Mouse (Mus musculus) embryonic stem cell, embryonic (primary cell): ENCODE measurements at regions not wholly inside any gene's neighbourhood (a gene's known extent, or its start where the extent isn't known, plus 50 kb on each side); places are given as distances from the start of the nearest gene placed in this dataset.

ENCODE experiments used
- CTCF ChIA-PET, 4 experiments: fragments of 300-600 bp in 2 of 4; fragments of 350-600 bp in 2 of 4; sonication (Branson Sonifier 250); formaldehyde crosslinking; loops; one replicate each; lab custom pipeline; 2022; ENCODE audit warnings: inconsistent platforms in 2 of 4; lab: Charles Lee
- POLR2A ChIA-PET, 4 experiments: fragments of 300-600 bp in 2 of 4; fragments of 350-600 bp in 2 of 4; sonication (Branson Sonifier 250); formaldehyde crosslinking; loops; one replicate each; lab custom pipeline; 2022; ENCODE audit warnings: antibody characterized with exemption in 4 of 4, inconsistent platforms in 1 of 4; lab: Charles Lee

DNA sequence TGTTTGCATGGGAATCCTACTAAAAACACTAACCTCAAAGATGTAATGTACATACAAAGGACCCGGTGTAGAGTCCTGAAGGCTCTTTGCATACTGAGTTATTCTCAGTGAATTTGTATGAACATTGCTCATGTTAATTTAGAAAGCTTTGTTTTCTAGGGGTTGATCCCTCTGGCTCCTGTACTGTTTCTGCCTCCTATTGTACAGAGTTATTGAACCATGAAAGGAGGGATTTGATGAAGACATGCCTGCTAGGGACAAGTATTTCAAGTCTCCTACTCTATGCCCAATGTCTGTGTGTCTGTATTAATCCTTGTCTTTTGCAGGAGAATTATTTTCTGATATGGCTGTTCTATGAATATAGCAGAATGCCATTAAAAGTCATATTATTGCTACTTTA lies 1425.1 kb downstream of the Fam181b start:
- ChIA-PET POLR2A (no interaction called here), CTCF (no interaction called here)

DNA sequence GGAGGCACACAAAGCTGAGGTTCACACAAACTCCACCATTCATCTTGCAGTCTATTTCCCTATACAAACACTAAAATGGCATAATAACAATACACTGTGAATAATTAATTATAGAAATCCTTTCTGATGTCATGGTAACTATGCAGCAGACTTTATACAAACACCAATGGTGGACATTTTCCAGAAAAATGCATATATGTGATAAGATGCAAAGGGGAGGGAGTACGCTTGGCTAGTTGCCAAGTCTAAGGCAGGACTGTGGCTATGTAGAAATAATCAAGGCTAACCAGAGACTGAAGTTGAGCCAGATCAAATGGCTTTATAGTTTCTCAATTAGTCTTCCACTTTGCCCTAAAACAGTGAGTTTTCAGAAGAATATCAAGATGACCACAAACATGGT lies 1437.3 kb downstream of the Fam181b start:
- ChIA-PET POLR2A (no interaction called here), CTCF (no interaction called here)

DNA sequence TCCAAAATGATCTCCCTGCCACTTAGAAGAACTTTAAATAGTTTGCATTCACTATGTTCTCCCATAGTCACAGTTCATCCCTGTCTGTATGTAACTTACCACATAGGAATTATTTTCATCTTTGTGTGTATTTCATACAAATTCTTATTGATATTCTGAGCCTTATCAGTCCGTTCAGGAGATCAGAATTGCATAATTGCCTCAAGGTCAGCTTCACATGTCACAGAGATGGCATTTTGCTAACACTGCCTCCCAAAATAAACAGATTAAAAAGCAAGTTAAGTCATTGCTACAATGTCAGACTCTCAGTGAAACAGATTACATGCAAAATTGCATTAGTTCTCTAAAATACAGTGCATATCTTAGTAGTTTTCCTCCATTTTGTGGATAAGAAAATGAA lies 1452.9 kb downstream of the Fam181b start:
- POLR2A ChIA-PET = interaction anchor here in 1 of 4 experiments (0.6 kb wide), 1 partner anchor 20 kb away, joined by 5 read pairs; no protein-coding TSS in a partner anchor
- CTCF ChIA-PET = no interaction called here

DNA sequence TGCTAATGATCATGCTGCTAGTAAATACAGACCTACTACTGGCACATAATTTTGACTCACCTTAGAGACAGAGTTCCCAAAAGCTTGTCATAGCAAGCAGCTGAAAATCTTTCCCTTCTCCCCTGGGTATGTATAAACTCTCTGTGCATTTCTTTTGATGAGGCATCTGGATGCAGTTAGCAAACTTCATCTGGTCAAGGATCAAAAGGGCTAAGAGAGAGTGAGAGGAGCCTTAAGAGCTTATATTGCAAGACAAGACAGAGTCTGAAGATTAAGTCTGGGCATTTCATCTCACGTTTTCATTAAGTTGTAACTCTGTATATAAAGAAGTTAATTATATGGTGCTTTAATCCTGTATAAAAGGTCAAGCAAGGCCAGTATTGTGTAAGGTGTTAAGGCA lies 1468.7 kb downstream of the Fam181b start:
- POLR2A ChIA-PET = no interaction called here

DNA sequence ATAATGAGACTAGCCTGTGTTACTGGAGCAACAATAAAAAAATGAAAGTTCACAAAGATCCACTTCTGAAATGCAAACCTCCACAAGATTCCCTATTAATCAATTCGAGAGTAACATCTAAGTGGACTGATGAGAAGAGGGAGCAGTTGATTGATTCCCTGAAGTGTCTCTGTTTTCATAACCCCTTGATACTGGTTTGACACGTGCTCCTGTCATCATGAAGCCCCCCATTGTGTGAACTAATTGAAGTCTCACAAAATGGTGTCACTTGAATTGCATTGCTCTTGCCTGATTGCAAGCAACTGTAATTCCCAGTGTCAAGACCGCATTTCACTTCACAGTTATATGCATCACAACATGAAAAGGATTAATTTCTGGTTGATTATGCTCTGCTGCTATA lies 1501.8 kb downstream of the Fam181b start:
- POLR2A ChIA-PET = no interaction called here
- CTCF ChIA-PET = no interaction called here

More for the DNA sequence above, 1468.7 kb downstream of the Fam181b start:
- CTCF ChIA-PET = no interaction called here

DNA sequence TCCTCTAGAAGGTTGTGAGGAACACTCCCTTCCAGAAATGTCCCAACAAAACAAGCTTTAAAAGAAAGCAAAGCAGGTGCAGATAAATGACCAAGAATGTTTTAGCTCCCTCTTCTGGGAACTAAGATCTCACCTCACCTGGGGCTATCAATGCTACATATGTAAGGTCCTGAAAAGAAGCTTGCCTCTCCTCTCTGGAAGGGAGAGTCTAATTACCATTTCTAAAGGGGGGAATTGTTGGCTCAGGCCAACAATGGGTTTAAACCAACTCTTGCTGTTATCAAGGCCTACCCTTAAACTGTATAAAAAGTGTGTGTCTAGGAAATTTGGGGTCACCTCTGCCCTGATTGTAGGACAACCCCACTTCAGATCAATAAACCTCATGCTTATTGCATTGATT lies 1508.1 kb downstream of the Fam181b start:
- POLR2A ChIA-PET = interaction anchor here in 1 of 4 experiments (0.6 kb wide), 1 partner anchor 13 kb away, joined by 4 read pairs; no protein-coding TSS in a partner anchor
- CTCF ChIA-PET = interaction anchor here in 1 of 4 experiments (0.6 kb wide), 1 partner anchor 11 kb away, joined by 3 read pairs; no protein-coding TSS in a partner anchor

DNA sequence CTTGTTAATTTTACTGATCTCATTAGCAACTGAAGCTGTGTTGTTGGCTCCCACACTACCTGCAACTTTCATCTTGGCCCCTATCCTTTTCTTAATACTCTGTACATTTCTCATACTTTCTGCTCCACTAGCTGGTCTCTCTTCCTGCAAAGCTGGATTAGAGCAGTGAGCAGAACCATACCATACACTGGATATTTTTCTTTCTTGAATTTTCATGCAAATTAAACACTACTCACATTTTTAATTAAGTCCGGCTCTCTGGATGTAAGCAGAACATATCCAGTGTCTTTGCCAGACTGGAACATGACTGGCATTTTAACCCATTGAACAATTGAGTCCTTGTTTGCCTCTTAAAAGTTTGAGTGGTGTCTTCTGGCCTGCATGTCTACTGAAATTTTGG lies 1515.0 kb downstream of the Fam181b start:
- ChIA-PET CTCF (no interaction called here), POLR2A (no interaction called here)

DNA sequence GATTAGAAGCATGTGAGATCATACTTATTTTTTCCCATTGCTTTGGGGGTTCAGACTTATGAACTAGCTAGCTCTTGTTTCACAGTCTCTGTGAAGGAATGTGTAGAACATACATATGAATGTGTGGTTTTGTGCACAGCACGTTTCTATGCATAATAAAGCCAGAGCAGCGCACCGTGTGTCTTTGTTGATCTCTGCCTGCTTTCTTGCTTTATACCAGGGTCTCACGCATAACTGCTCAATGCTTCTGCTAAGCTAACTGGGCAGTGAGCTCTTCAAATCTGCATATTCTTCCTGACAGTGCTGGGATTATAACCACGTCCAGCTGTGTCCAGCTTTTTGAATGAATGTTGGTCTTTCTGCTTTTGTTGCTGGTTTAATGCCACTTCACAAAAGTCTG lies 1539.3 kb downstream of the Fam181b start:
- ChIA-PET POLR2A (no interaction called here), CTCF (no interaction called here)

DNA sequence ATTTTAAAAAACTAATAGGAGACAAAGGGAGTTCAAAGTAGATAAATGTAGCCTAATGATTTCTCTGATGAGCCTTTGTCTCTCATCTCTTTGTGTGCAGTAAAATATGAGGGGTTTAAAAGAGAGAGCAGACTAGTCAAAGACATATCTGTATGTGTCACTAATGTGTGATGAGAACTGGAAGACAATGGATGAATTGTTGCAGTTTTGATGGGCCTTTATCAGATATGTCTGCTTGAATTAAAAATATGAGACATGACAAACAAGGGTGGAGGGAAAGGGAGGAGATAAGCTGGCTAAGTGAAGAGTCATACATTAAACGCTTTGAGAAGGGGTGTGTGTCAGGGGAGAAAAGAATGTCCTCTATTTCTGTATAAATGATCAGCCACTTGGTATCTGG lies 1544.9 kb downstream of the Fam181b start:
- ChIA-PET CTCF (no interaction called here), POLR2A (no interaction called here)

DNA sequence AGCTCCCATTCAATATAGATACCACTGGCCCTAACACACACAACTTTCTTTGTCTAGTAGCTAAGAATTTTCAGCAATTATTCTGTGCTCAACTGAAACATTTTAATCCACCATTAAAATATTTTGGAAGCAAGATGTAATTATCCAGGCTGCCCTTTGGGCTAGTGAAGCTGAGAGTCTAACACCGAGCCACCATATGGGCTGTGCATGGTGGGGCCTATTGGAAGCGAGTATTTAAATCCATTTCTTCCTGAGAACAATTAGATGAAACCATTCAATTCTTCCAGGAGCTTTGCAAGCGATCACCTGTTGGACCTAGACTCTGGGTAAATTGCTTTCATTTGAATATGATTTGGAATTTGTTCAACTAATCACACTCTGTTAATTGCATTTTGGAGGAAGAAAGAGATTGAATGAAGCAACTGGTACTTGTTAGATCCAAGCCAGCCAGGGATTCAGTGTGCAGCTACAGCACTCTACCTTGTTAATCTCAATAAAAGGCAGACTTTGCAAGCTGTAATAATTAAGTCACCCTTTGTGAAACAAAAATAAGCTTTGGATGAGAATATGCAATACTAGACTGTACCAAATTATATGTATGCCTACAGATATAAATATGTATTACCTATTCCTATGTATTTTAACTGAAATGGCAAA lies 1533.6 kb upstream of the Tenm4 start:
- POLR2A ChIA-PET = interaction anchor here in 1 of 4 experiments (1.7 kb wide), 1 partner anchor 8 kb away, joined by 4 read pairs; no protein-coding TSS in a partner anchor
- CTCF ChIA-PET = interaction anchor here in 1 of 4 experiments (0.6 kb wide), 1 partner anchor 455 kb away, joined by 3 read pairs; no protein-coding TSS in a partner anchor

DNA sequence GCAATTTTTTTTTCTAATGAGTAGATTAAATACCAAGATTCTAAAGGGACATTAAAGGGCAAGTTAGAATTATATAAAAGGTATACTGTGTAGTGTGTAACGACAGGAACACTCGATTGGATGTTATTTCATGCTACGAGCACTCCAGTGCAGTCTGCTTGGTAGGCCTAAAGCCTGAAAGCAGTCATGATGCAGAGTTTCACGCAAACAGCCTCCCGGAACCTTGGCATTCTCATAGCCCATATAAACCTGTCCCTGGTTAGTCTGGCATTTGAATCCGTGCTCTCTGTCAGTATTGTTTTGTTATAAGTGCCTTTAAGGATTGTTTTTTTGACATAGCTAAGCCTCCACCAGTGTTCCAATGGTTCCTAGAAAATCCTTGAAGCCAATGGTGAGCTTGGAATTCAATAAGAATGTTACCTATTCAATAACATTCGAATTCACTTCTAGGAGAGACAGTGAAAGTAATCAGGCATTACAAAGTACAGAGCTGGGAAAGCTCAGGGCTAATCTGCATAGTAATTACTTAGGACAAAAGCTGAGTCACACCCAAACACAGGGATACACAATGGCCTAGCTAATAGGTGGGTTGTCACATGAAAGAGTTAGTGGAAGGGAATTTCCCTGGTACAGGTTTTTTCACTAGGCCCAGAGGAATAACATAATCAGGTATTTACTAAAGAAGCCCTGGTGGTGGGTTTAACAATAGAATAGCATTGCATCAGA lies 1526.3 kb upstream of the Tenm4 start:
- CTCF ChIA-PET = no interaction called here
- POLR2A ChIA-PET = interaction anchor here in 1 of 4 experiments (1.1 kb wide), 1 partner anchor 8 kb away, joined by 4 read pairs; no protein-coding TSS in a partner anchor

DNA sequence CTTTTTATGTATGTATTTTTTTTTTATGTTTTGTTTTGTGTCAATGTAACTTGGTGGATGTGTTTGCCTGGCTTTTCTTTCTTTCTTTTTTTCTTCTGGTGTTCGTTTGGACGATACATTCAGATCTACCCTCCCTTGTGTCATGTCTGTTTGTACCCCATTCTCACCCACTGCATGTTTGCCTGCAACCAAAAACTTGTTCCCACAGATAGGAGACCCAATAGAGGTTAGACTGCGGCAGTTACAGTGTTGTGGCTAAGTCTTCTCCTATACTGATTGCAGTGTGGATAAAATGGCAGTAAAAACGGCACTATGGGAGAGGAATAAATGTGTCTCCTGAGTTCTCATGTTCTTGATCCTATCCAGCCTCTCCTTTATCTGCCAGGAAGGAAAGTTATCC lies 1525.7 kb upstream of the Tenm4 start:
- CTCF ChIA-PET = no interaction called here
- POLR2A ChIA-PET = interaction anchor here in 1 of 4 experiments (1.1 kb wide), 1 partner anchor 9 kb away, joined by 4 read pairs; no protein-coding TSS in a partner anchor

DNA sequence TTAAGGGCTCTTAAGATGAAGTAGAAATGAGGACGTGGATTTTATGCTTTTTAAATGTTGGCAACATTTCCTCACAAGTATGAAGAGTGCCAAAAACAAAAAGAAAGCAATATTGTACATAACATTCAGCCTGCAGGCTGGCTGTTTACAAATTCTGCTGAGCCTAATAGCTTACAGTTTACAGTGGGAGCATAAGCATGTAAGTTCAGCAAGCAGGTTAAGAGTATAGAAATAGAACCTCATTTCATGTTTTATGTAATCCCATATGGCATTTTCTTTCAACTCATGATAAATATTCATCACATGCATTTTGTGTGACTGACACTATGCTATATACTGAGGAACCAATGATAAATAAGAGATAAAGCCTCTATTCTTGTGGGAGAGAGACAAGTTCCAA lies 1520.6 kb upstream of the Tenm4 start:
- CTCF ChIA-PET = no interaction called here
- POLR2A ChIA-PET = no interaction called here

DNA sequence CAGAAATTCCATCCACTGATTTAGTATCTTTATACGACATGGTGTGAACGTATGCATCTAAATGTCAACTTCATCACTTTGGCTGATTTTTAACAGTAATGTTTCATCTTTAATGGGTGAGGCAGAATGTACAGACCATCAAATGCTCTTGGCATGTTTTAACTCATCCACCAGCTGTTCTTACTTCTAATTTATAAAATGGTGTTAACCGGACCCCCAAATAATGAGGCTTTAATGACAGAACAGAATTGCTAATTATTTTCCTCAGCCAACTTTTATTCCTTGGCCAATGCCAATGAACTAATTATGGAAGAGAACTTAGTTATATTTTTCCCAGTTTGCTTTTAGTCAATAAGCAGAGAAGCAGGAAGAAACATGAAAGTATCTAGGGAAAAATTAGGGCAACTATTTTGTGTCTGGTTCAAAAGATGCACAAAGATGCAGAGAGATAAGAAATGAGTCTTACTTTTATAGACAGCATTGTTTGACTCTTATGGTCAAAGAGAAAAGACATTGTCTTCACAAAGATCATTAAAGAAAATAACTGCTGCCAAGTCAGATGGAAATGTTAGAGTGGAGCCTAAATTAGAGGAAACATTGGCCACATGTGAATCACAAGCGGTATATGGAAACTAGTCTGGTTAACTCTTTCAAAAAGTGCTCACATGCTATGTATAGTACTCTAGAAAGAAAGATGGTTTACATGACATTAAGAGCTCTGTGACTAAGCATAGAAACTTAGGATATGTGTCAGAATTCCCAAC lies 1504.5 kb upstream of the Tenm4 start:
- ChIA-PET CTCF (no interaction called here), POLR2A (no interaction called here)

DNA sequence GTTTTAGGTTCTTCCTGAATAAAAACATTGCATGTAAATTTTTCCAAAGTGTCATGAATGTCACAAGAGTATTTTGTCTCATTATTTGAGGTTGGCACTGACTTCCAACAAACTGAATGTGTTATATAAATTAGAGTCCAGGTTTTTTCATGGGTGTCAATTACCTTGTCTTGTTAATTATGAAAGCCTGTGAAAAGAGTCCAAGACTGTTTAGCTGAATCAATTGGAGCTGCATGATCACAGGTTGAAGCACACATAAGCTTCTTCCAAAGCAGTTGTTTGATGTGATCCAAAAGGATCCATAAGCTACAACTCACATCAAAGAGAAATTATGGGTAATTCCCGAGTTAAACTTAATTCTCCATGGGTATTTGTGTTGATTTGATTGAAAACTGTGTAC lies 1502.8 kb upstream of the Tenm4 start:
- ChIA-PET POLR2A (no interaction called here), CTCF (no interaction called here)

DNA sequence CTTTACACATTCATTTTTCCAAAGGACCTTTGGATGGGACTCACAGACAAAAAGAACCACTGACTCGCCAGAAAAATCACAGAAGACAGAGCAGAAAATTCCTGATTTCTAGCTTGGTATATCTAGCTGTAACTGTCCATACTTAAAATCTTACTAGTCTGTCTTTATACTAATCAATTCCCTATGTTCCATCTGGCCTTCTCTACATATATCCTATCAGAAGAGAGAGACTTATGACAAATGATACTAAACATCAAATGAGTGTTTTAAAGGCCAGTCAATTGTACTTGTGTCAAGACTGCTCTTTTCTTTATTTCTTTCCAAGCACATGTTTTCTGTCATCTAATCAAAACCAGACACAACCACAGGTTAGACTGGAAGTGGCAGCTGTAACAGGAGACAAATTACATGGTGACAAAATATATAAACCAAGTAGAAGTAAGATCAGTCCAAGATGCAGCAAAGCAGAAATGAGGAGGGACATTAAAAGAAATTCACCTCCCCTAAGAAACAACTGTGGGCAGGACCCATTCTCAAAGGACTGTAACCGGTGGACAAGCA lies 1502.1 kb upstream of the Tenm4 start:
- ChIA-PET POLR2A (interaction anchor here in 1 of 4 experiments (0.6 kb wide), 1 partner anchor 16 kb away, joined by 3 read pairs; no protein-coding TSS in a partner anchor), CTCF (no interaction called here)

DNA sequence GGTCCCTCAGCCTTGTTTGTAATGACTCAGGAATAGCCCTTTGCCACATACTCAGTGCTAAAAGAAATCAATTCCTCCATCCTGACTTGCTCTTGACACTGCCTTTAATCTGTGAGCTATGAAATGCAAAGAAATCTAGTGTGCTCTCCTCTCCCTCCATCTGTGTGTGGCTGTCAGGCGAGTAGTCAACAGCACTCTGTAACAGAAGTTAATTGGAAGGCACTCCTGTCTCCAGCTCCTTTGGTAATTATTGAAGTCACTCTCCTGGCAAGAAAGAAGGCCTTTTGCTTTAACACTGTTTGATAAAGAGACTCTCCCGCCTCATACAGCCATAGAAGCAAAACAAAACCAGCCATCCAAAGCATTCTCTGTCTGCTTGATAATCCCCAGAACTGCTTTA lies 1483.2 kb upstream of the Tenm4 start:
- CTCF ChIA-PET = no interaction called here
- POLR2A ChIA-PET = no interaction called here

DNA sequence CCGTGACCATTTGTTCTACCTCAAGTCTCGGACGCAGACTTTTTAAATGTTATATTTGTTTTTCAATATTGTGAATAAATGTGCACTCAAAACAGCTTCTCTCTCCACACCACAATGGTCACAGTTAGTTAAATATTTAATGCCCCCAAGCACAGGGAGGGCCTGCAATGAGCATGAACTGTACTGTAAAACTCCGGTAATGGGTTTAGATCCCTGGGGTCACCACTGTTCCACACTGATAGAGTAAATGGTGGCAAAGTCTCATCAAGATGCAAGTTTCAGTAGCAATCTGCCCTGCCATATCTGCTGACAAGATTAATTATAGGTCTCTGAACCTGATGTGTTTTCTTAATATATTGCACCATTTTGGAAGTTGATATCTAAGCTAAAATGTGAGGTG lies 1473.8 kb upstream of the Tenm4 start:
- CTCF ChIA-PET = no interaction called here
- POLR2A ChIA-PET = no interaction called here

DNA sequence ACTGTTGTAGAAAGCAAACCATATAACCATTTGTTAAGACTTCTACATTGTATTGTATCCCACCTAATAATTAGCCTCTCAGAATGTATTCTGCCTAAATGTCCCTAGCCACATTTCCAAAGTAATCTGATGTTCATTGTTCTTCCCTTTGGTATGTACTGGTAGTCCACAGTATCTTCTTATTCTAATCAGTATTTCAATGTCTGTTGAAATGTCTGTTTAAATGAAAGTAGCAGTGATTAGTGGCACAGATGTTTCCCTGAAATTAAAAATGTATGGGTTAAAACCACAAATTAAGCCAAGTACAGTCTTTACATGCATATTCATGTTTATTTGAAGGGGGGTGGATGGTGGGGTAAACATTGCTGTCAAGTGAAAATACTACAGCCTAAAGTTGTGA lies 1464.6 kb upstream of the Tenm4 start:
- CTCF ChIA-PET = no interaction called here
- POLR2A ChIA-PET = no interaction called here

DNA sequence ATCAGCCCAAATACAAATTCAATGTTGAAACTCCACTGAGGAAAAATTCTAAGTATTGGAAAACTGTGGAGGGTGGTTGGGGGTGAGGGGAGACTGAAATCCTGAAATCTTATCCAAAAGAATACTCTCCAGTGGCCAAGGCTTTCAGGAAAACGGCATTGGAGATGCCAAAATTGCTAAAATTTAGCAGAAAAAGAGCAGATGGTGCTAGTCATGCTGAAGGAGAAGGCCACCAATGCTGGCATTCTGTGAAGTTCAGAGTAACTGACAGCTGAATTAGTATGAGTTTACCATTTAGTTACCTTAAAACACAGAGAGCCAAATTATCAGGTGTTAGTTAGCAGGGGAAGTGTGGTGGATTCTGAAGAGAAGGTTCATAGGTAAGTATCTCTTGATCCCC lies 1437.6 kb upstream of the Tenm4 start:
- ChIA-PET POLR2A (no interaction called here), CTCF (no interaction called here)
